Mouse (Mus musculus) forelimb bud, embryonic 11.5 days (tissue): ENCODE results near the gene Cphx1.
"Not testable (repeated sequence)": the region's sequence is repeated elsewhere in the genome, so short reads cannot be mapped to it uniquely, and the experiment has no call there.

Experiments
- DNase-seq: peaks from one replicate; pipeline ENCODE4 v3.0.0-alpha.2; 2012; ENCODE audit warnings: low read depth, low spot score

The Cphx1 gene

GRCm38 (mm10) chr14:25938004-25938403 lies at the start of gene Cphx1:
Cphx1 (plus strand) TSS chr14:25938304.
- DNase-seq: not testable (repeated sequence)

GRCm38 (mm10) chr14:25894566-25894965 lies 43.5 kb upstream of the Cphx1 start:
- not testable (repeated sequence) for DNase-seq

- not testable (repeated sequence) for DNase-seq
These were observed 42.4 kb upstream of the Cphx1 start for GRCm38 (mm10) chr14:25895686-25896085.

GRCm38 (mm10) chr14:25903000-25903399 lies 35.1 kb upstream of the Cphx1 start, which contains the start of gene Plac9a:
Plac9a (minus strand) TSS chr14:25903100.
- not testable (repeated sequence) for DNase-seq

GRCm38 (mm10) chr14:25905243-25905642 lies 32.9 kb upstream of the Cphx1 start:
- DNase-seq: not testable (repeated sequence)

- DNase-seq: not testable (repeated sequence)
These were observed 30.8 kb upstream of the Cphx1 start for GRCm38 (mm10) chr14:25907272-25907671.

- DNase-seq: not testable (repeated sequence)
These were observed 29.1 kb upstream of the Cphx1 start for GRCm38 (mm10) chr14:25908976-25909375.

- not testable (repeated sequence) for DNase-seq
These were observed 19.5 kb upstream of the Cphx1 start for GRCm38 (mm10) chr14:25918427-25919170.

- DNase-seq: not testable (repeated sequence)
These were observed 11.1 kb upstream of the Cphx1 start for GRCm38 (mm10) chr14:25926814-25927561.

- not testable (repeated sequence) for DNase-seq
These were observed 10.6 kb upstream of the Cphx1 start, which contains the start of gene Tmem254a for GRCm38 (mm10) chr14:25927562-25927881. Tmem254a (minus strand) TSS chr14:25927672.

GRCm38 (mm10) chr14:25936867-25937630 lies 1.1 kb upstream of the Cphx1 start:
- not testable (repeated sequence) for DNase-seq

- not testable (repeated sequence) for DNase-seq
These were observed 19.8 kb downstream of the Cphx1 start for GRCm38 (mm10) chr14:25957861-25958260.

GRCm38 (mm10) chr14:25978371-25979241 lies 40.5 kb downstream of the Cphx1 start, which contains the start of gene Duxbl1:
Duxbl1 (plus strand) TSS chr14:25978577.
- not testable (repeated sequence) for DNase-seq

- not testable (repeated sequence) for DNase-seq
These were observed 41.3 kb downstream of the Cphx1 start for GRCm38 (mm10) chr14:25979242-25979941.

GRCm38 (mm10) chr14:25981880-25982279 lies 43.8 kb downstream of the Cphx1 start:
- DNase-seq: not testable (repeated sequence)
